Mouse (Mus musculus) inflammation-experienced regulatory T-cells, adult 6 months (primary cell): ENCODE data around the gene Gm21987. TPM values are rescaled to one million over a fixed set of nuclear protein-coding genes. Genes with fewer than 3 reads are reported as not detected.
A peak's percentile ranks its signal among the peaks of the same experiment; 100 is the strongest.

Source experiments
- ATAC-seq: one replicate; pipeline ENCODE4 v1.8.0; 2017
- polyA plus RNA-seq, 3 experiments: library from polyadenylated mRNA; unstranded; fragments of 100-300 nt; shearing (Covaris generic); gene quantifications; one replicate each; pipeline ENCODE4 v1.2.1; 2017

Gm21987 gene
- polyA plus RNA-seq, 3 experiments from 2014 or later, result not detected

DNA sequence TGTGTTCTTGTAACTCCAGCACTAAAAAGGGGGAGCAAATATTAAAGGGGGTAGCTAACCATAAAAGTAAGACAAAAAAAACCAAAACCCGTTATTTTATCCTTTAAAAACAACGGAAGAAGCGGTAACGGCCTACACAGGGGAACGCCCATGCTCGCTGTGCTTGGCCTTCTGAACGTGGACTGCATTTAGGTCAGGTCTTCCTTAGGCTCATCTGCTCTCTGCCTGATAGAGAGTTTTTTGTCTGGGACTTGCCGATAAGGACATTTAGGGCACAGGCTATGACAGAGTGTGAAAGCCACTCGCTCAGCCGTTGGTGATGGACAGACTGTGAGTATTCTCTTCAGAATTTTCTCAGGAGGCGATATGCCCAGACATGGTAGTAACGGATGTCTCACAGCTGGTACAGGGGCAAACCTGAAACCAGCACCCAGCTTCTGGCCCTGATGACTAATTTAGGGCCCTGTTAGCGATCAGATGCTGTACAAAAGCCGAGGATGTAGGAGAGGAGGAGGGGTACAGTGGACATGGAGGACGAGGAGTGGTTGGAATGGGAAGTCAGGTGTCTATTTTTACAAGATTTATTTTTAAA lies 25.0 kb downstream of the Gm21987 start:
- no peak for ATAC-seq

- ATAC-seq, result no peak
Measured at GRCm38 (mm10) chr16:38372876-38373275, 26.0 kb downstream of the Gm21987 start.

DNA sequence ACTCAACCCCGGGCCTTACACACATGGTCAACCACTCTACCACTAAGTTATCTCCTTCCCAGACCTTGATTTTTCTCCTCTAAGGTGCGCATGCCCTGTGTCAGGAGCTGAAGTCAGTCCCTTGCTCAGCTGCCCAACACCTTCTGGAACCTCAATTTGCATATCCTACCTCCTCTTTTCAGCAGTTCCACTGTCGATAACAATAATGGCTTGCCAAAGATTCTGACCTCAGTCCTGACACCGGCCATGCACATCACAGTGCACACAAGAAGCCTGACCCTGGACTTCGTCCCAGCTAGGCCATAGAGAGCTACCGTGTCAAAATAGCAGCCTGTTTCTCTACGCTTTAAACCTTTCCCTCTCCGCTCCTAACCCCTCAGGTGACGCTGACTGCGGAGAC lies 26.6 kb downstream of the Gm21987 start:
- ATAC-seq, result no peak

- ATAC-seq, result no peak
Measured at GRCm38 (mm10) chr16:38373941-38374340, 27.1 kb downstream of the Gm21987 start.

- peak; percentile 59 for ATAC-seq
Measured at GRCm38 (mm10) chr16:38374379-38375140, 27.7 kb downstream of the Gm21987 start.

- ATAC-seq, result no peak
Measured at GRCm38 (mm10) chr16:38375182-38375581, 28.3 kb downstream of the Gm21987 start.

GRCm38 (mm10) chr16:38376163-38376840 lies 29.5 kb downstream of the Gm21987 start:
- peak; percentile 63 for ATAC-seq

DNA sequence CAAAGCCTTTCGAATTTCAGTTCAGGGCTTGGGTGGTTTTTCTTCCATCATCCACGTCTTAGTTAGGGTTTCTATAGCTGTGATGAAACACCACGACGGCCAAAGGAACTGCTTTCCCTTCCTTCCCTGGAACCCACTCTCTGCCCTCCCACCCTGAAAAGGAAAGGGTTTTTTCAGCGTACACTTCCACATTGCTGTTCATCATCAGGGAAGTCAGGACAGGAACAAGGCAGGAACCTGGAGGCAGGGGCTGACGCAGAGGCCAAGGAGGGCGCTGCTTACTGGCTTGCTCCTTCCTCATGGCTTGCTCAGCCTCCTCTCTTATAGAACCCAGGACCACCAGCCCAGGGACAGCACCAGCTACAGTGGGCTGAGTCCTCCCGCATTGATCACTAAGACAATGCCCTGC lies 30.0 kb downstream of the Gm21987 start:
- peak; percentile 22 for ATAC-seq

- ATAC-seq, result no peak
Measured at GRCm38 (mm10) chr16:38377546-38377945, 30.7 kb downstream of the Gm21987 start.

GRCm38 (mm10) chr16:38378591-38378990 lies 31.8 kb downstream of the Gm21987 start:
- no peak for ATAC-seq

DNA sequence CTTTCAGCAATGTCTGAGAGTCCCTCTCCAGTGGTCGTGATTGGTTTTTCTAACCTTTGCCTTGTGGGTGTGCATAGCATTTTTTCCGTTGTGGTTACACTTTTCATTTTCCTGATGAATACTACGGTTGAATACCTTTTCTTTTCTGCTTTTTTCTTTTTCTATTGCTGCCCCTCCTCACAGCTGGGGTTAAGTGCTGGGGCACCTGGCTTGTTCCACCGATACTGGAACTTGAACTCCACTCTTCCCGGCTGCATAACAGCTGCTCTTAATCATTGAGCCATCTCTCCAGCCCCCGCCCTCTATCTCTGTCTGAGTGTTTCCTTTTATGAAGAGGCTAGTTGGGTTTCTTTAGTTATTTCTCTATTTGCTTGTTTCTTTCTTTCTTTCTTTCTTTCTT lies 32.2 kb downstream of the Gm21987 start:
- ATAC-seq, result no peak

DNA sequence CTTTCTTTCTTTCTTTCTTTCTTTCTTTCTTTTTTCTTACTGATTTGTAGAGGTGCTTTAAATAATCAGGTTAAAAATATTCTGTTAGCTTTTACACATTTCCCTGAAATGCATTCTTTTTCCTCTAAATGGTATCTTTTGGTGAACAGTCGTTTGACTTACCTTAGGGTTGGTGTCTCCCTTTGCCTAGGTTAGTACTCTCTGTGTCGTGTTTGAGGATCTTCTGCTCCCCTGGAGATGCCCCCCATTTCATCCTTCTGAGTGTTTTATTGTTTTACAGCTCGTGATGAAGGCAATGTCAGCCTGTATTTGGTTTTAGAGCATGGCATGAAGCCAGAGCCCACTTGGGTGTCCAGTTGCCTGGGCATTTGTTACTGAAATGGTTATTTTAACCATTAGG lies 32.7 kb downstream of the Gm21987 start:
- no peak for ATAC-seq

- ATAC-seq, result no peak
Measured at GRCm38 (mm10) chr16:38379926-38380325, 33.1 kb downstream of the Gm21987 start.

GRCm38 (mm10) chr16:38383683-38384082 lies 36.8 kb downstream of the Gm21987 start:
- ATAC-seq, result no peak

DNA sequence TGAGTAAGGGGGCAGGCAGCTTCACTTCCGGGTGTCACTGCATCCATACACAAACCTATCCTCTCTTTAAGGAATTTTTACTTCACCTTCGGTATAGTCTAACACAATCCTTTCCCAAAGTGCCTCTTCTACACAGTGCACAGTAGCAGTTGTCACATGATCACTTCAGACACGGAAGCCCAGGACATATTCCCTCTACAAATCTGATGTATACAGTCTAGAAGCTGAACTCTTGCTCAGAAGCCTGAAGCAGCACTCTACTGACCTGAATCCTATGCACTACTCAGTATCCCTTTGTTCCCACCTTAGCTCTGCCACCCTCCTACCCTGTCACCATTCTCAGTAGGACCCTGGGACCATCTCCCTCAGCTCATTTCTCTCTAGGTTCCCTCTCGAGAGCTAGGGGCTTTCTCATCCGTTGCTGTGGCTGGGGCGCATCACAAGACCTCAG lies 38.4 kb downstream of the Gm21987 start:
- no peak for ATAC-seq

DNA sequence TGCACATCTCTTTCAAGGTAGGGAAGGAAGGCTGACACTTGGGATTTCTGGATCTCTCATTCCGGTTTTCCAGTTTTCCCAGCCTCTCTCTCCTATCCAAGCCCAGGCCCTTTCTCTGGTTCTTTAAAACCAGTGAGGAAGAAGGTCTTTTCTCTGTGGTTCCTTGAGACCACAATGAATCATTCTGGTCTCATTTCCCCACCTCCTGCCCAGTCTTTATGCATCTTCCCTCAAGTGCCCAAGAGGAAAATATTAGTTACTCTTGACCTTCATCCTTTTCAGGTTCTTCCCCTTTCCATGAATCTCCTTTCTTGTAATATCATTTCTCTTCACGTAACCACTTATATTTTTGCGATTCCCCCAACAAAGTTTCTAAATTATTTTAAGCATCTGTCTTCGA lies 38.9 kb downstream of the Gm21987 start:
- no peak for ATAC-seq

- no peak for ATAC-seq
Measured at GRCm38 (mm10) chr16:38387389-38387788, 40.5 kb downstream of the Gm21987 start.

GRCm38 (mm10) chr16:38388757-38389156 lies 41.9 kb downstream of the Gm21987 start:
- no peak for ATAC-seq

- ATAC-seq, result no peak
Measured at GRCm38 (mm10) chr16:38389284-38389893, 42.5 kb downstream of the Gm21987 start.

- ATAC-seq, result no peak
Measured at GRCm38 (mm10) chr16:38390322-38390721, 43.5 kb downstream of the Gm21987 start.

- ATAC-seq, result no peak
Measured at GRCm38 (mm10) chr16:38392126-38392894, 45.5 kb downstream of the Gm21987 start.

- ATAC-seq, result no peak
Measured at GRCm38 (mm10) chr16:38394191-38394618, 47.4 kb downstream of the Gm21987 start.
